Mouse (Mus musculus): Measurements from ENCODE around the gene Gm28305. TPM values are rescaled to one million over a fixed set of nuclear protein-coding genes. Genes with fewer than 3 reads are reported as not detected.

The Gm28305 gene
- polyA plus RNA-seq (2016; fragmentation: Nextera tagmentation; extraction: Ambion mirVana), result not detected in 2 replicates

DNA sequence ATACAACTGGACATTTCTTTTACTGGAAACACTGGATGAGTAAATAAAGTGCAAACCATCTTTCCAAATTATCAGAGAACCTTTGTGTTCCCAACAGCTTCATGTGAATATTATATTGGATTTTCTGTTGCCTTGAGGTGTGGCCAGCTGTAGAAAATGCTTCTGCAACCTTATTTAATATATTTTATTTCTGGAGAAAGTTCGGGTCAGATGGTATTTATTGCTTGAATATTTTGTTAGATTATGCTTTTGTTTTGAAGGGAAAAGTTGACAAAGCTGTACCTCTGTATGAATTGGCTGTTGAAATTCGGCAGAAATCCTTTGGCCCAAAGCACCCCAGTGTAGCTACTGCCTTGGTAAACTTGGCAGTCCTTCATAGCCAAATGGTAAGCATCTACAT lies at the start of gene Gm28305:
TSS of gene Gm28305 (plus strand) at position 301 of the 400 bp plus-strand sequence.
- no peak within 1 kb of the TSS for H3K4me3 ChIP-seq
- no peaks in the 10 kb centered on the region for H3K9me3 ChIP-seq
- WGBS, result 80% methylated on average over 2 of the region's 2 CpGs
- no peak for DNase-seq (ENCODE audit: low spot score)
- peaks cover 5% of the 10 kb centered on the region for H3K4me1 ChIP-seq
- H3K36me3 ChIP-seq (replicated peaks), result peaks cover 25% of the 10 kb centered on the region
- no peak within 1 kb of the TSS for H3K27ac ChIP-seq (replicated peaks)
- no peaks in the 10 kb centered on the region for H3K27me3 ChIP-seq (replicated peaks; ENCODE audit: low read depth, poor library complexity, severe bottlenecking)

DNA sequence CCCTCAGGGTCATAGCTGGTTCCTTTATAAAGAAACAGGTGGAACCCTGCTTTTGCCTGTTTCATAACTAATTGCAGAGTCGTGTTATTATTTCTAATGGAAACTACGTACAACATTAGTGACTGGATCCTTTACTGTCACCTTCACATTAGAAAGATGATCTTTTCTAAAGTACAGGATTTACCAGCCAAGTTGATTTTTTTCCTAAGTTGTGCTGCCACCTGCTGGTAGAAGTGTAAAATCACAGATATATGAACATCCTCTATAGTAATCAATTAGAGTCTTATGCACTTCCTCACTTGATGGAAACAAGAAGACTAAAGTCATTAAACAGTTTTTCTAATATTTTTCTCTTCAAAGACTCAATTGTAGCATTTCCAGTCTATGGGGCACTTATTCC lies 44.0 kb upstream of the Gm28305 start:
- no peaks in the 10 kb centered on the region for H3K9me3 ChIP-seq
- 10% methylated on average over 2 of the region's 2 CpGs for WGBS
- peaks cover 18% of the 10 kb centered on the region for H3K4me1 ChIP-seq
- H3K27ac ChIP-seq (replicated peaks), result no peak overlapping the region
- DNase-seq (ENCODE audit: low spot score), result no peak
- H3K4me3 ChIP-seq, result no peak overlapping the region
- H3K27me3 ChIP-seq (replicated peaks; ENCODE audit: low read depth, poor library complexity, severe bottlenecking), result peaks cover 12% of the 10 kb centered on the region; the same call in 1 of the 2 replicates
- no peaks in the 10 kb centered on the region for H3K36me3 ChIP-seq (replicated peaks)

DNA sequence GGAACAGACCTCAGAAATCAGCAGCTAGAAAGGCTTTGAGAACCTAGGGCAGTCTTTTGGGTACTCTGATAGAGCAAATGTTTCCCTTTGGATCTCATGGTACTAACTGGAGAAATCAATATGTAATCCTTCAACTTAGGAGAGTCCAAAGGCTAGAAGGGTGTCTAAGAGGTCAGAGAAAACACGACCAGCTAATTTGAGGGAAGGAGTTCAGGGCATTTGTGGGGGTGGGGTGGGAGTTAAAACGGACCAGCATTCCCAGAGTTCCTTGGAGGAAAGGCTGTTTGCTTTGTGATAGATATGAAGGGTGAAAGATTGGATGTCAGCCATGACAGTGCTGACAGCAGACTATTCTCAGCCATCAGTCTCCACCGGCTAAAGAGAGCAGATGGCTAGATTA lies 39.9 kb upstream of the Gm28305 start:
- Histone ChIP-seq H3K4me3 (no peak overlapping the region), H3K9me3 (no peaks in the 10 kb centered on the region), H3K36me3 (replicated peaks) (peaks cover 3% of the 10 kb centered on the region), H3K4me1 (peaks cover 31% of the 10 kb centered on the region), H3K27ac (replicated peaks) (no peak overlapping the region), H3K27me3 (replicated peaks; ENCODE audit: low read depth, poor library complexity, severe bottlenecking) (peaks cover 12% of the 10 kb centered on the region; the same call in 1 of the 2 replicates)
- 52% methylated on average over 3 of the region's 3 CpGs for WGBS
- DNase-seq (ENCODE audit: low spot score), result no peak

DNA sequence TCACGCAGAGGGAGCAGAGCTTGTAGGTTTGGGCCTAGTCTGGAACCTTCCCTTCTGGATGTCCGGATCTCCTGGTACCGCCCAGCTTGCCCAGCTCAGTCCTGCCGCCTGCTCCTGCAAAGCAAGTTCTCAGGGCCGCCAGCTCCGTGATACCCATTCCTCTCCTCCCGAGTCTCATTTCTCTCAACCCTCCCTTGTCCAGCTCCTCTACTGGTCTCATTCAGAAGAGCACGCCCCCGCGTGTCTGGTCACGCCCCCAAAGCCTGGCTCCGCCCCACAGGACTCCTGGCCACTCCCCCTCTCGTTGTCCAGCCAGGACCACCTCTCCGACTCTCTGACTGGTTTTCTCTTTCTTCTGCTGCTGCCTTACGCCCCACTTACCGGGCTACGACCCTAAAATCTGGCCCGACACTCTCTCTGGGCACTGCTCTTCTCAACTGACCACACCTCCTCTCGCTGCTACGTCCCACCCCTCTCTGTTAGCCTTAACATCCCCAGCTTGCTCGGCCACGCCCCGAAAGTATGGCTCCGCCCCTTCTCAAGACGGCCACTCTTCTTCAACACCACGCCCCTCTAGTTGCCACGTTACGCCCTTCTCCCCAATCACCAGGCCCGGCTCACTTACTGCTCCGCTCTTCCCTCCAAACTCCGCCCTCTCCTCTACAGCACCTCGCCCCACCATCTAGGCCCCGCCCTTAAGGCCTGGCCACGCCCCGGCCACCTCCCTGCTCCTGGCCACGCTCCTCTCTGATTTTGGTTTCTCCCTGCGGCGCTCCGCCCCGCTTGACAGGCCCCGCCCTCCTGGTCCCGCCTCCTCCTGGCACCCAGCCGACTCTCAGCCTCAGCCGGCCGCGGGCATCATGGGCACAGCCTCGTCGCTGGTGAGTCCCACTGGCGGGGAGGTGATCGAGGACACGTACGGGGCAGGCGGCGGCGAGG lies 38.3 kb upstream of the Gm28305 start, which contains the start of gene Nphp3:
TSS of gene Nphp3 (plus strand) at position 624 of the 939 bp plus-strand sequence.
- Histone ChIP-seq H3K27ac (replicated peaks) (peak within 1 kb of the TSS; percentile 86), H3K4me3 (peak within 1 kb of the TSS; percentile 72), H3K36me3 (replicated peaks) (peaks cover 12% of the 10 kb centered on the region), H3K4me1 (peaks cover 31% of the 10 kb centered on the region), H3K9me3 (no peaks in the 10 kb centered on the region), H3K27me3 (replicated peaks; ENCODE audit: low read depth, poor library complexity, severe bottlenecking) (peaks cover 11% of the 10 kb centered on the region; the same call in 1 of the 2 replicates)
- peak; percentile 99 for DNase-seq (ENCODE audit: low spot score)
- 1% methylated on average over 55 of the region's 55 CpGs for WGBS

DNA sequence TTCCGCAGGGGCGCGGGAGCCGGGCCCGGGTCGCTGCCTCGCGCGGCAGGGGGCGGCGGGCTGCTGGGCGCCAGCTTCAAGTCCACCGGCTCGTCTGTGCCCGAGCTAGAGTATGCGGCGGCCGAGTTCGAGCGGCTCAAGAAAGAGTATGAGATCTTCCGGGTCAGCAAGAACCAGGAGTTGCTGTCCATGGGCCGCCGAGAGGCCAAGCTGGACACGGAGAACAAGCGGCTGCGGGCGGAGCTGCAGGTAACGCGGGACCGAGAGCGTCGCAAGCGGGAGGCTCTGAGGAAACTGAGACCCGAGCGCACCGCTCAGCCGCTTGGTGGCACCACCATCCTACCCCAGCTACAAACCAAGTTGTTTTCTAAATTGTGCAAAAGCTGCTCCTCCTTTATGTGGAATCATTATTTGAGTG lies 37.5 kb upstream of the Gm28305 start:
- peak overlapping the region; percentile 86 for H3K27ac ChIP-seq (replicated peaks)
- H3K9me3 ChIP-seq, result no peaks in the 10 kb centered on the region
- peak; percentile 85 for DNase-seq (ENCODE audit: low spot score)
- WGBS, result under 1% methylated on average over 37 of the region's 37 CpGs
- H3K36me3 ChIP-seq (replicated peaks), result peaks cover 12% of the 10 kb centered on the region
- H3K4me1 ChIP-seq, result peaks cover 31% of the 10 kb centered on the region
- peaks cover 5% of the 10 kb centered on the region; the same call in 1 of the 2 replicates for H3K27me3 ChIP-seq (replicated peaks; ENCODE audit: low read depth, poor library complexity, severe bottlenecking)
- H3K4me3 ChIP-seq, result peak overlapping the region; percentile 72

DNA sequence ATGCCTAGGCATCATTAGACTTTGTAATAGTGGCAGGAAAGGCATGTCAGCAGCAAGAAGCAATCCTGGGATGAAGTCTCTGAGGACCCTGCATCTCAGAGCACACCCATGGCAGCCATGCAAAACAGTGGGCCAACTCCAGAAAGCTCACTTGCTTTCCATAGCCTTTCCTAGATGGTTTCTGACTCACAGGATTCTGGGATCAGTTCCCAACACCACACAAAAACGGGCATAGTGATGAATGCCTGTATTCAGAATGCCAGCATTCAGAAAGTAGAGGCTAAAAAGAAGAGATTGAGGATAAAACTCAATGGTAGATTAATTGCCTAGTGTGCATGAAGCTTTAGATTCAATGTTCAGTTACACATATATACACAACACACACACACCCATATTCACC lies 25.9 kb upstream of the Gm28305 start:
- no peaks in the 10 kb centered on the region for H3K27me3 ChIP-seq (replicated peaks; ENCODE audit: low read depth, poor library complexity, severe bottlenecking)
- WGBS, result 68% methylated on average over 1 of the region's 1 CpGs
- H3K4me3 ChIP-seq, result no peak overlapping the region
- H3K4me1 ChIP-seq, result no peaks in the 10 kb centered on the region
- no peak overlapping the region for H3K27ac ChIP-seq (replicated peaks)
- DNase-seq (ENCODE audit: low spot score), result no peak
- H3K36me3 ChIP-seq (replicated peaks), result peaks cover 50% of the 10 kb centered on the region
- no peaks in the 10 kb centered on the region for H3K9me3 ChIP-seq

DNA sequence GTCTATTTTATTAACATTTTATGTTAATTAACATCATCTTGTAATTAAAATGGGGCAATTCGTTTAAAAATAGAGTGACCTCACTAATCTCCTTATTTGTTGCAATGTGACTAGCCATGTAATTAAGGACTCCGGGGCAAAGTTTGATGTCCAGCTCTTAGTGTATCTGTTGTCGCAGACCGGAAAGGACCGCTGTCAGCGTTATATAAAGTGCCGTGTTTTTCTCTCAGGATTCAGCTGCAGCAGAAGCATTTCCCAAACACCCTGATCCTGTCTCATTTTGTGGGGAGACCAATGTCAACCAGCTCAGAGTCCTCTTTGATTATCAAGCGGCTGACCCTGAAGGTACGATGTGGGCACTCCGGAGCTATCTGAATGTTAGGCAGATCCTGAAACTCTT lies 19.4 kb upstream of the Gm28305 start:
- 93% methylated on average over 10 of the region's 10 CpGs for WGBS
- Histone ChIP-seq H3K4me1 (no peaks in the 10 kb centered on the region), H3K27me3 (replicated peaks; ENCODE audit: low read depth, poor library complexity, severe bottlenecking) (no peaks in the 10 kb centered on the region), H3K27ac (replicated peaks) (no peak overlapping the region), H3K36me3 (replicated peaks) (peaks cover 70% of the 10 kb centered on the region), H3K4me3 (no peak overlapping the region), H3K9me3 (no peaks in the 10 kb centered on the region)
- no peak for DNase-seq (ENCODE audit: low spot score)

DNA sequence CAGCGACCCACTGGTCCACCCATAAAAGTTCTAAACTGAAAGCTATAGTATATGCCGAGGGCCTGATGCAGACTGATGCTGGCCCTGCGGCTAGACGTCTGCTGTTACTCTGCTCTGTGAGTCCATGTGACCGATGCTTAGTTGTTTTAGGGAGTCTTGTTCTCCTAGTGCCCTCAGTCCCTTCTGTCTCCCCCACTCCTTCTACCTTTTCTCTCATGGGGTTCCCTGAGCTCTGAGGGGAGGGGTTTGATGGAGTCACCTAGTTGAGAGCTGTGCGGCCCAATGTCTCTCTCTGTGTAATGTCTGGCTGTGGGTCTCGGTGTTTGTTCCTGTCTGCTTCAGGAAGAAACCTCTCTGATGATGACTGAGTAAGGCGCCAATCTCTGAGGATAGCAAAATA lies 13.3 kb upstream of the Gm28305 start:
- 97% methylated on average over 8 of the region's 8 CpGs for WGBS
- peaks cover 6% of the 10 kb centered on the region; the same call in 1 of the 2 replicates for H3K9me3 ChIP-seq
- no peak overlapping the region for H3K27ac ChIP-seq (replicated peaks)
- no peak for DNase-seq (ENCODE audit: low spot score)
- no peaks in the 10 kb centered on the region for H3K4me1 ChIP-seq
- H3K36me3 ChIP-seq (replicated peaks), result peaks cover 49% of the 10 kb centered on the region
- no peaks in the 10 kb centered on the region for H3K27me3 ChIP-seq (replicated peaks; ENCODE audit: low read depth, poor library complexity, severe bottlenecking)
- H3K4me3 ChIP-seq, result no peak overlapping the region

DNA sequence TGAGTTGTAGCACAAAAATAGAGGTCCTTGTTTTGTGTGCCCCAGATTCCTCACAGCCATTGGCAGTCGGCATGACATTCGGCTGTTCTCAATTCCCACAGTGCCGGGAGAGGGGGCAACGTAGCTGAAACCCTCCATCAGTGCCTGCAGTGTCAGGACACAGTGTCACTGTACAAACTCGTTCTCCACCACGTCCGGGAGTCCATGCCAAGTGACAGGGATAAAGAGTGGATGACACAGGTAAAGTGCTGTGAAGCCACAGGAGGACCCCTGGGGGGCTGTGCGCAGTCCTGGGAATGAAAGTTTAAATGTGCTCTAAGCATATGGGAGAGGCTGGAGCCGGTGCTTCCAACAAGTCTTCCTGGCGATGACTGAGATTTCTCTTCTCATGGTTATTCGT lies 10.6 kb upstream of the Gm28305 start:
- no peaks in the 10 kb centered on the region for H3K4me1 ChIP-seq
- no peak overlapping the region for H3K27ac ChIP-seq (replicated peaks)
- H3K9me3 ChIP-seq, result peaks cover 6% of the 10 kb centered on the region; the same call in 1 of the 2 replicates
- peaks cover 43% of the 10 kb centered on the region for H3K36me3 ChIP-seq (replicated peaks)
- no peak overlapping the region for H3K4me3 ChIP-seq
- DNase-seq (ENCODE audit: low spot score), result no peak
- no peaks in the 10 kb centered on the region for H3K27me3 ChIP-seq (replicated peaks; ENCODE audit: low read depth, poor library complexity, severe bottlenecking)
- WGBS, result 92% methylated on average over 11 of the region's 11 CpGs

DNA sequence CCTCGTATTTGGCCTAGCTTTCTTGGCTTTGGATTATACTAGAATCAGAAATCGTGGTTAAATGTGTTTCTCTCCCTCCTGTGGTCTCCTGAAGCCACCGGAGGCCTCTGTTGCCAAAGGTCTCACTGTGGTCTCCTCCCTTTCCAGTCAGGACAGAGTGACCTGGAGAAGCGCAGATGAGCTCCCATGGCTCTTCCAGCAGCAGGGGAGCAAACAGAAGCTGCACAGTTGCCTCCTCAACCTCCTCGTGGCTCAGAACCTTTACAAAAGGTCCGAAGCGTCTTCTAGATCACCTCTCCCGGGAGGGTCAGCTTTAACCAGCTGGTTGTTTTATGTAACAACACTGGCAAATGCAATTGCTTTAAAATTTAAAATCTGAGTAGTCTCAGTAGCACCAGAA lies 6.2 kb upstream of the Gm28305 start:
- Histone ChIP-seq H3K27me3 (replicated peaks; ENCODE audit: low read depth, poor library complexity, severe bottlenecking) (no peaks in the 10 kb centered on the region), H3K4me3 (no peak overlapping the region), H3K4me1 (peaks cover 7% of the 10 kb centered on the region), H3K27ac (replicated peaks) (no peak overlapping the region), H3K9me3 (no peaks in the 10 kb centered on the region), H3K36me3 (replicated peaks) (peaks cover 30% of the 10 kb centered on the region)
- 85% methylated on average over 8 of the region's 8 CpGs for WGBS
- no peak for DNase-seq (ENCODE audit: low spot score)

DNA sequence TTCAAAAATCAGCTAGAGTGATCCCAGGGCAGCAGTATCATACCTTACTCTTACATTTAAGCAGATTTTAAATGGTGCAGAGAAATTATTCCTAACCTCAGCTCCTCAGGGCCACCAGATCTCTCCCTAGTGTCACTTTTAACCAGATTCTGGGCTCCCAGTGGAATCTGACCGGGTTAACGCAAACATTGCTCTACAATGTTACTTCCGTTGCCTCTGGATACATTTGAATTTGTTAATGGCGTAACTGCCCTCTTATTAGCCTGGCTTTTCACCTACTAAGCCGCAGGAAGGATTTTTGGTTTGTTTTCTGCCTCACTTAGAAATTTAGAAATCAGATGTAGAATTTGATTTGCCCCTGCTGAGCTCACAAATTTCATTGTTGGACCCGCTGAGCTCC lies 5.7 kb upstream of the Gm28305 start:
- WGBS, result 74% methylated on average over 6 of the region's 6 CpGs
- peaks cover 7% of the 10 kb centered on the region for H3K4me1 ChIP-seq
- no peak for DNase-seq (ENCODE audit: low spot score)

DNA sequence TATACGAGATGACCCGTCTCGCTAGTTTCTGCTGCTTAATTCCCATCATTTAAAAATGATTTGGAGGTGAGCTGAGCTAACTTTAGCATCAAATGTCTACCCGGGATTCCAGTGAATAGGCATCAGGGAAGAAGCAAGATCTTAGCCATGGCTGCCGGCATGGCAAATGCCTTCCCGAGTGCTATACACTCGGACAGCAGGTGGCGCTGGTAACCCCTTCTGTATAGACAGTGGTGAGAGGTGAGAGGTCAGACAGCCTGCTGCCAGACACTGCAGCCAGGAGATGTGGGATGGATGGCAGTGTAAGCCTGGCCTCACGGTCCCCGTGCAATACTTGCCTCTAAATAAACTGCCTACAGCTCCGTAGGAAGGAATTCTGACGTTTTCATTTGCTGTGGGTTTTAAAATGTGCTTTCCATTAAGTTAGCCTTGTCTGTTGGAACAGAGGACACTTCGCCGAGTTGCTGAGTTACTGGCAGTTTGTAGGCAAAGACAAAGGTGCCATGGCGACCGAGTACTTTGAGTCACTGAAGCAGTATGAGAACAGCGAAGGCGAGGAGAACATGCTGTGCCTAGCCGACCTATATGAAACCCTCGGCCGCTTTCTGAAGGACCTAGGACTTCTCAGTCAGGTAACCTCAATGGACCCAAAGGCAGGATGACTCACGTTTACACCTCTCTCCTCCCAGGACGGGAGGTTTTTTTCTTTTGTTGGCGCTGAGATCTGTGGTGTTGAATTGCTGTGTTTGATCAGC lies 5.0 kb upstream of the Gm28305 start:
- Histone ChIP-seq H3K4me3 (no peak overlapping the region), H3K36me3 (replicated peaks) (peaks cover 33% of the 10 kb centered on the region), H3K4me1 (peaks cover 7% of the 10 kb centered on the region), H3K9me3 (no peaks in the 10 kb centered on the region), H3K27me3 (replicated peaks; ENCODE audit: low read depth, poor library complexity, severe bottlenecking) (no peaks in the 10 kb centered on the region), H3K27ac (replicated peaks) (no peak overlapping the region)
- peak; percentile 82 for DNase-seq (ENCODE audit: low spot score)
- 49% methylated on average over 24 of the region's 24 CpGs for WGBS

More for the DNA sequence above, 5.7 kb upstream of the Gm28305 start:
- no peak overlapping the region for H3K4me3 ChIP-seq
- no peak overlapping the region for H3K27ac ChIP-seq (replicated peaks)
- no peaks in the 10 kb centered on the region for H3K27me3 ChIP-seq (replicated peaks; ENCODE audit: low read depth, poor library complexity, severe bottlenecking)
- no peaks in the 10 kb centered on the region for H3K9me3 ChIP-seq
- peaks cover 33% of the 10 kb centered on the region for H3K36me3 ChIP-seq (replicated peaks)
